Mouse (Mus musculus): Measurements from ENCODE around the gene Adamts9. TPM values are rescaled to one million over a fixed set of nuclear protein-coding genes. Genes with fewer than 3 reads are reported as not detected.

The Adamts9 gene
- total RNA-seq, 1 experiment: 21.2 TPM

DNA sequence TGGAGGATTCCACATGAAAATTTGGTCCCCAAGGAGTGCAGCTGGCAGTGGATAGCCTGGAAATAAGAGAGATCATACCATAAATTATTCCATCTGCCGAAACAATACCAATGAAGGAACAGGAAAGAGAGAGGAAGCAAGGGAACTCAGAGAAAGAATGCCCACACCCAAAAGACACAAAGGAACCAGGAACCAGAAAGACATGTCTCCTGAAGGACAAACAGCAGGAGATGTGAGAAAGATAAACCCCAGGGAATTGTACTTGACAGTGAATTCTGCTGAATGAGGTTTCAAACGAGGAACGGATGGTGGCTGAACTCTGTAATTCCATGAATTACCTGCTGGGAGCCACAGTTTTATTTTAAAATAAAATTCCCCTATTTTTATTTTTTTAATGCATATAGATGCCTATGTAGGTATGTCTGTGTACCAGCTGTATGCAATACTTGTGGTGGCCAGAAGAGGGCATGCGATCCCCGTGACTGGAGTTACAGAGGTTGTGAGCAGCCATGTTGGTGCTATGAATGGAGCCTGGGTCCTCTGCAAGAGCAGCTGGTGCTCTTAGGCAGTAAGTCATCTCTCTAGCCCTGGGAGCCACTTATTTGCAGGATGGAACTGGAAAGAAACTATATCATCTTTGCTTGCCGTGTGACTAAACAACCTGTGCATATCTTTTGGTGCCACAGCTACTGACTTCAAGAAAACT, 4.2 kb upstream of the Adamts9 start:
- no peak overlapping the region for H3K4me3 ChIP-seq (ENCODE audit: insufficient read depth in 1 of 2, low read depth in 1 of 2, low read length in 2 of 2, poor library complexity in 1 of 2, severe bottlenecking in 1 of 2)
- peak; percentile 37 for DNase-seq (ENCODE audit: low read depth, low spot score)
- no peak overlapping the region for H3K27ac ChIP-seq (ENCODE audit: insufficient read depth, low read depth, low read length, poor library complexity, severe bottlenecking)
- H3K36me3 ChIP-seq (ENCODE audit: control insufficient read depth, insufficient read depth, low read length, poor library complexity, severe bottlenecking): no peaks in the 10 kb centered on the region
- no peaks in the 10 kb centered on the region for H3K9me3 ChIP-seq (ENCODE audit: control insufficient read depth, insufficient read depth, low read depth, low read length)
- 0 out of 2 replicates have a peak, but pooled peaks have one; percentile 39 for TF ChIP-seq HCFC1 (IDR thresholded peaks at IDR 0.05; ENCODE audit: borderline replicate concordance, insufficient read depth, low read length)
- TF ChIP-seq CHD2 (IDR thresholded peaks at IDR 0.05; ENCODE audit: low read depth, low read length): no peak
- TF ChIP-seq ZC3H11A (IDR thresholded peaks at IDR 0.05; ENCODE audit: borderline replicate concordance, low read depth, low read length): peak; percentile 84; the same call in 1 of the 2 replicates
- H3K4me1 ChIP-seq (ENCODE audit: control insufficient read depth in 2 of 2, insufficient read depth in 2 of 2, low read length in 2 of 2, poor library complexity in 1 of 2): no peaks in the 10 kb centered on the region
- H3K9ac ChIP-seq (ENCODE audit: insufficient read depth, low read depth, low read length, poor library complexity, severe bottlenecking): no peak overlapping the region
- in situ Hi-C loops (cut with MboI; ENCODE audit: low sequenced_read_pairs in 2 of 2, unreplicated experiment in 2 of 2): no loop called here

DNA sequence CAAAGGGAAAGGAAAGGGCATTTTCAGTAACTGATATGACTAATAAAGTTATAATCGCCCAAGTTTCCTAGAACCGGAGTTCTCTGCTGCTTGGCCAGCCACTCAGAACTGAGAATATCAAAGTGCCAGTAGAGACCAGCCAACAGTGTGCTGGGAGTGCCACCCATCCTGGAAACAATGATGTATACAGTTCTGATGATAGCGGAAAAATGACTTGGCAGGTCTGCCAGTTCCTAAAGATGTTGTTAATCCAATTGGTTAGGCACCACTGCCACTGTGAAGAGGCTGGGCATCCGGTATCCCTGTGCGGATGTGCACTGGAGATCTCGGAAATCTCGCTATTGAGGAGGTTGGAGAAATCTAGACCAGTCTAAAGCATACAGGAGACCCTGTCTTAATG, 1.4 kb upstream of the Adamts9 start:
- H3K27ac ChIP-seq (ENCODE audit: insufficient read depth, low read depth, low read length, poor library complexity, severe bottlenecking): no peak overlapping the region
- DNase-seq (ENCODE audit: low read depth, low spot score): no peak
- H3K4me3 ChIP-seq (ENCODE audit: insufficient read depth in 1 of 2, low read depth in 1 of 2, low read length in 2 of 2, poor library complexity in 1 of 2, severe bottlenecking in 1 of 2): no peak overlapping the region
- peaks cover 0 to 5% of the 10 kb centered on the region in 2 experiments; a peak in 1 of 4 replicates for H3K4me1 ChIP-seq (ENCODE audit: control insufficient read depth in 2 of 2, insufficient read depth in 2 of 2, low read length in 2 of 2, poor library complexity in 1 of 2)
- in situ Hi-C loops (cut with MboI; ENCODE audit: low sequenced_read_pairs in 2 of 2, unreplicated experiment in 2 of 2): no loop called here
- no peak overlapping the region for H3K9ac ChIP-seq (ENCODE audit: insufficient read depth, low read depth, low read length, poor library complexity, severe bottlenecking)
- H3K9me3 ChIP-seq (ENCODE audit: control insufficient read depth, insufficient read depth, low read depth, low read length): no peaks in the 10 kb centered on the region
- no peaks in the 10 kb centered on the region for H3K36me3 ChIP-seq (ENCODE audit: control insufficient read depth, insufficient read depth, low read length, poor library complexity, severe bottlenecking)
- TF ChIP-seq CHD2 (IDR thresholded peaks at IDR 0.05; ENCODE audit: low read depth, low read length): no peak
- no peak for TF ChIP-seq ZNF384 (IDR thresholded peaks at IDR 0.05; ENCODE audit: low read depth, low read length)
- no peak for TF ChIP-seq ZC3H11A (IDR thresholded peaks at IDR 0.05; ENCODE audit: borderline replicate concordance, low read depth, low read length)
- TF ChIP-seq MAFK (IDR thresholded peaks at IDR 0.05; ENCODE audit: insufficient read depth, low read depth, low read length): no peak
- TF ChIP-seq HCFC1 (IDR thresholded peaks at IDR 0.05; ENCODE audit: borderline replicate concordance, insufficient read depth, low read length): no peak

DNA sequence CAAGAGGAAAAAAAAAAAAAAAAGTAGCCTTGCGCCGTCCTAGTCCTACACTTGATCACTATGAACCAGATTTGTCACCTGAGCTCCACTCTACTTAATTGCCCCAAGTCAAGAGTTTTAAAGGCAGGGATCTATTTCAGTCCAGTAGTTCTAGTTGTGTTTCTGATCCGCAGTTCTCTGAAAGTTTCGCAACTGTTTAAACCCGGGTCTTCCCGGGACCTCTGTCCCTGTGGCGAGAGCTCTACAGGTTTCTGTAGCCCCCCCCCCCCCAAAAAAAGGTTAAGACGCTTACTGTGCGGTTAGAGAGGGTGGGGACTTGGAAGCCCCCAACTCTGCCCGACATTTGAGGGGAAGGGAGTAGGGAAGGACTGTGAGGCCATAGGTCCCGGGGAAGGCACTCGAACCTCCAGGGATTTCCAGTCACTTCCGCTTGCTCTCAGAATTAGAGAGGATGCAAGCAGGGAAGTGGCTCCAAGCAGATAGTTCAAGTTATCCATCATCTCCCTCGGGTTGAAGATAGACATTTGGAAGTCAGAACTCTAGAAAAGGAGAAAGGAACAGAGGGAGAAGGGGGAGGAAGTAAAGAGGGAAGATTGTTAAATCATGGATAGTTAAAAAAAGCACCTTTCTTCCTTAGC, 875 bp upstream of the Adamts9 start:
- no peak overlapping the region for H3K27ac ChIP-seq (ENCODE audit: insufficient read depth, low read depth, low read length, poor library complexity, severe bottlenecking)
- TF ChIP-seq CHD2 (IDR thresholded peaks at IDR 0.05; ENCODE audit: low read depth, low read length) (no peak), ZNF384 (IDR thresholded peaks at IDR 0.05; ENCODE audit: low read depth, low read length) (no peak), HCFC1 (IDR thresholded peaks at IDR 0.05; ENCODE audit: borderline replicate concordance, insufficient read depth, low read length) (no peak), ZC3H11A (IDR thresholded peaks at IDR 0.05; ENCODE audit: borderline replicate concordance, low read depth, low read length) (no peak), MAFK (IDR thresholded peaks at IDR 0.05; ENCODE audit: insufficient read depth, low read depth, low read length) (no peak)
- DNase-seq (ENCODE audit: low read depth, low spot score): no peak
- H3K9me3 ChIP-seq (ENCODE audit: control insufficient read depth, insufficient read depth, low read depth, low read length): no peaks in the 10 kb centered on the region
- no peak overlapping the region for H3K9ac ChIP-seq (ENCODE audit: insufficient read depth, low read depth, low read length, poor library complexity, severe bottlenecking)
- peak overlapping the region; percentile 73 to 82 for H3K4me3 ChIP-seq (ENCODE audit: insufficient read depth in 1 of 2, low read depth in 1 of 2, low read length in 2 of 2, poor library complexity in 1 of 2, severe bottlenecking in 1 of 2)
- H3K36me3 ChIP-seq (ENCODE audit: control insufficient read depth, insufficient read depth, low read length, poor library complexity, severe bottlenecking): no peaks in the 10 kb centered on the region
- peaks cover 0 to 5% of the 10 kb centered on the region in 2 experiments; a peak in 1 of 4 replicates for H3K4me1 ChIP-seq (ENCODE audit: control insufficient read depth in 2 of 2, insufficient read depth in 2 of 2, low read length in 2 of 2, poor library complexity in 1 of 2)
- in situ Hi-C loops (cut with MboI; ENCODE audit: low sequenced_read_pairs in 2 of 2, unreplicated experiment in 2 of 2): no loop called here

DNA sequence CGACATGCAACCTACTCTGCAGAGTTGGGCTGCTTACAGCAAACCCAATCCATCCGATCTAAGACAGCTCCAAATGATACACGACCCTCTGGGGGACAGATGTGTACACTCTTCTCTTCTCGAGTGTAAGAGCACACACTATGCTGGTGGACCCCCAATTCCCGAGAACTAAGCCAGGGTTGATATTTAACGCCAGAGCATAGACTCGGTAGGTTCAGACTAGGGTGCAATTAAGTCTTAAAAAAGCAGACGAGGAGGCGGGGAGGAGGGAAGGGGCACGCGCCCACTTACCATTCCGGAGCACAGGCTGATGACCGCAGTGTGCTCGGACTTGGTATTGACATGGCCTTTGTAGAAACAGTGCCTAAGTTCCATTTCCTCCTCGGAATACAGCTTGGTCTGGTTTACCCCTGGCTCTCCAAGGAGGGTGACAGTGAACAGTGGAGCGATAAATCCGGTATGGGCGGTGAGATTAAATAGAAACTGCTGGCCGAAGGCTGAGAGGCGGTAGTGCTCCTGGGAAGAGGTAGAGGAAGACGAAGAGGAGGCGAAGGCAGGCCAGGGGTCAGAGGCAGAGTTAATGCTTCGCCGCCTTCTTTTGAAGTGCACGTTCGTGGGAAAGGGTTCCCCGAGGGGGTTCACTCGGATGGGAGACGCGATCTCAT, 1.4 kb downstream of the Adamts9 start:
- no peak for TF ChIP-seq ZC3H11A (IDR thresholded peaks at IDR 0.05; ENCODE audit: borderline replicate concordance, low read depth, low read length)
- TF ChIP-seq CHD2 (IDR thresholded peaks at IDR 0.05; ENCODE audit: low read depth, low read length): no peak
- no peak for TF ChIP-seq MAFK (IDR thresholded peaks at IDR 0.05; ENCODE audit: insufficient read depth, low read depth, low read length)
- no peak for TF ChIP-seq ZNF384 (IDR thresholded peaks at IDR 0.05; ENCODE audit: low read depth, low read length)
- no peak for TF ChIP-seq HCFC1 (IDR thresholded peaks at IDR 0.05; ENCODE audit: borderline replicate concordance, insufficient read depth, low read length)
- Histone ChIP-seq H3K9ac (ENCODE audit: insufficient read depth, low read depth, low read length, poor library complexity, severe bottlenecking) (peak overlapping the region; percentile 18; the same call in 1 of the 2 replicates), H3K9me3 (ENCODE audit: control insufficient read depth, insufficient read depth, low read depth, low read length) (no peaks in the 10 kb centered on the region), H3K4me1 (ENCODE audit: control insufficient read depth in 2 of 2, insufficient read depth in 2 of 2, low read length in 2 of 2, poor library complexity in 1 of 2) (peaks cover 0 to 5% of the 10 kb centered on the region in 2 experiments; a peak in 1 of 4 replicates), H3K27ac (ENCODE audit: insufficient read depth, low read depth, low read length, poor library complexity, severe bottlenecking) (no peak overlapping the region), H3K36me3 (ENCODE audit: control insufficient read depth, insufficient read depth, low read length, poor library complexity, severe bottlenecking) (no peaks in the 10 kb centered on the region), H3K4me3 (ENCODE audit: insufficient read depth in 1 of 2, low read depth in 1 of 2, low read length in 2 of 2, poor library complexity in 1 of 2, severe bottlenecking in 1 of 2) (peak overlapping the region; percentile 58 to 82)
- in situ Hi-C loops (cut with MboI; ENCODE audit: low sequenced_read_pairs in 2 of 2, unreplicated experiment in 2 of 2): no loop called here
- no peak for DNase-seq (ENCODE audit: low read depth, low spot score)

All from ES-E14 (cell line).